Mouse (Mus musculus): Measurements from ENCODE around the gene Gm11020. TPM values are rescaled to one million over a fixed set of nuclear protein-coding genes. Genes with fewer than 3 reads are reported as not detected.
A peak's percentile ranks its signal among the peaks of the same experiment; 100 is the strongest.

The Gm11020 gene
- polyA plus RNA-seq, 1 experiment = not detected

GRCm38 (mm10) chr8:104359778-104360456, 38.5 kb downstream of the Gm11020 start:
- Histone ChIP-seq H3K4me1 (ENCODE audit: control insufficient read depth, insufficient read depth, low read length) (peaks cover 11% of the 10 kb centered on the region), H3K27ac (ENCODE audit: insufficient read depth, low read depth, low read length) (no peak overlapping the region), H3K4me3 (ENCODE audit: insufficient read depth, low read length) (no peak overlapping the region)
- TF ChIP-seq CTCF (IDR thresholded peaks at IDR 0.05; ENCODE audit: low read depth, low read length) (no peak), POLR2A (IDR thresholded peaks at IDR 0.05; ENCODE audit: borderline replicate concordance, low read depth, low read length) (no peak)

GRCm38 (mm10) chr8:104365695-104366094, 44.3 kb downstream of the Gm11020 start:
- Histone ChIP-seq H3K27ac (ENCODE audit: insufficient read depth, low read depth, low read length) (no peak overlapping the region), H3K4me1 (ENCODE audit: control insufficient read depth, insufficient read depth, low read length) (peaks cover 26% of the 10 kb centered on the region), H3K4me3 (ENCODE audit: insufficient read depth, low read length) (no peak overlapping the region)
- no peak for TF ChIP-seq POLR2A (IDR thresholded peaks at IDR 0.05; ENCODE audit: borderline replicate concordance, low read depth, low read length)
- no peak for TF ChIP-seq CTCF (IDR thresholded peaks at IDR 0.05; ENCODE audit: low read depth, low read length)

- no peak overlapping the region for H3K4me3 ChIP-seq (ENCODE audit: insufficient read depth, low read length)
- peaks cover 38% of the 10 kb centered on the region for H3K4me1 ChIP-seq (ENCODE audit: control insufficient read depth, insufficient read depth, low read length)
- TF ChIP-seq POLR2A (IDR thresholded peaks at IDR 0.05; ENCODE audit: borderline replicate concordance, low read depth, low read length) (no peak), CTCF (IDR thresholded peaks at IDR 0.05; ENCODE audit: low read depth, low read length) (no peak)
- H3K27ac ChIP-seq (ENCODE audit: insufficient read depth, low read depth, low read length) = no peak overlapping the region
These were observed 46.0 kb downstream of the Gm11020 start for GRCm38 (mm10) chr8:104367398-104367797.

GRCm38 (mm10) chr8:104369591-104369990, 48.2 kb downstream of the Gm11020 start:
- H3K27ac ChIP-seq (ENCODE audit: insufficient read depth, low read depth, low read length) = no peak overlapping the region
- no peak for TF ChIP-seq CTCF (IDR thresholded peaks at IDR 0.05; ENCODE audit: low read depth, low read length)
- TF ChIP-seq POLR2A (IDR thresholded peaks at IDR 0.05; ENCODE audit: borderline replicate concordance, low read depth, low read length) = no peak
- H3K4me1 ChIP-seq (ENCODE audit: control insufficient read depth, insufficient read depth, low read length) = peaks cover 40% of the 10 kb centered on the region
- no peak overlapping the region for H3K4me3 ChIP-seq (ENCODE audit: insufficient read depth, low read length)

- TF ChIP-seq CTCF (IDR thresholded peaks at IDR 0.05; ENCODE audit: low read depth, low read length) = no peak
- TF ChIP-seq POLR2A (IDR thresholded peaks at IDR 0.05; ENCODE audit: borderline replicate concordance, low read depth, low read length) = no peak
- Histone ChIP-seq H3K27ac (ENCODE audit: insufficient read depth, low read depth, low read length) (peak overlapping the region; percentile 17), H3K4me3 (ENCODE audit: insufficient read depth, low read length) (peak overlapping the region; percentile 13; the same call in 1 of the 2 replicates), H3K4me1 (ENCODE audit: control insufficient read depth, insufficient read depth, low read length) (peaks cover 43% of the 10 kb centered on the region)
These were observed 48.7 kb downstream of the Gm11020 start for GRCm38 (mm10) chr8:104370071-104370470.

- TF ChIP-seq CTCF (IDR thresholded peaks at IDR 0.05; ENCODE audit: low read depth, low read length) (no peak), POLR2A (IDR thresholded peaks at IDR 0.05; ENCODE audit: borderline replicate concordance, low read depth, low read length) (no peak)
- Histone ChIP-seq H3K4me1 (ENCODE audit: control insufficient read depth, insufficient read depth, low read length) (peaks cover 49% of the 10 kb centered on the region), H3K4me3 (ENCODE audit: insufficient read depth, low read length) (no peak overlapping the region), H3K27ac (ENCODE audit: insufficient read depth, low read depth, low read length) (peak overlapping the region; percentile 56)
These were observed 49.8 kb downstream of the Gm11020 start for GRCm38 (mm10) chr8:104371121-104371520.

Other genes starting within 250 kb of the Gm11020 start
- gene Cdh5, start 219.9 kb upstream of the Gm11020 start, polyA plus RNA-seq (2012; ENCODE audit: insufficient read depth, insufficient read length, missing spikeins) = 0.19 TPM in 1 of 2 replicates, not detected in the other
- 0.25 TPM in 1 of 2 replicates, not detected in the other for gene Bean1, start 151.1 kb upstream of the Gm11020 start, polyA plus RNA-seq (2012; ENCODE audit: insufficient read depth, insufficient read length, missing spikeins)
- gene Tk2, start 73.0 kb upstream of the Gm11020 start, polyA plus RNA-seq (2012; ENCODE audit: insufficient read depth, insufficient read length, missing spikeins) = 52.1 and 58.4 TPM in 2 replicates
- gene Cklf, start 70.7 kb upstream of the Gm11020 start, polyA plus RNA-seq (2012; ENCODE audit: insufficient read depth, insufficient read length, missing spikeins) = 63.5 and 67.8 TPM in 2 replicates
- gene Cmtm2a, start 28.4 kb upstream of the Gm11020 start, polyA plus RNA-seq (2012; ENCODE audit: insufficient read depth, insufficient read length, missing spikeins) = not detected in 2 replicates
- not detected in 2 replicates for gene Gm45711, start 11.5 kb upstream of the Gm11020 start, polyA plus RNA-seq (2012; ENCODE audit: insufficient read depth, insufficient read length, missing spikeins)
- gene Cmtm1, start 11.4 kb upstream of the Gm11020 start, polyA plus RNA-seq (2012; ENCODE audit: insufficient read depth, insufficient read length, missing spikeins) = not detected in 2 replicates
- gene Cmtm2b, start 663 bp downstream of the Gm11020 start, polyA plus RNA-seq (2012; ENCODE audit: insufficient read depth, insufficient read length, missing spikeins) = not detected in 2 replicates
- gene Cmtm3, start 17.8 kb downstream of the Gm11020 start, polyA plus RNA-seq (2012; ENCODE audit: insufficient read depth, insufficient read length, missing spikeins) = 227 and 236 TPM in 2 replicates
- gene Cmtm4, start 74.2 kb downstream of the Gm11020 start, polyA plus RNA-seq (2012; ENCODE audit: insufficient read depth, insufficient read length, missing spikeins) = 12.2 and 12.3 TPM in 2 replicates
- 60.7 and 65.3 TPM in 2 replicates for gene Dync1li2, start 121.5 kb downstream of the Gm11020 start, polyA plus RNA-seq (2012; ENCODE audit: insufficient read depth, insufficient read length, missing spikeins)
- not detected in 2 replicates for gene Terb1, start 188.3 kb downstream of the Gm11020 start, polyA plus RNA-seq (2012; ENCODE audit: insufficient read depth, insufficient read length, missing spikeins)
- 39.6 and 41.0 TPM in 2 replicates for gene Nae1, start 213.1 kb downstream of the Gm11020 start, polyA plus RNA-seq (2012; ENCODE audit: insufficient read depth, insufficient read length, missing spikeins)
- 0.72 and 1.7 TPM in 2 replicates for gene Car7, start 213.1 kb downstream of the Gm11020 start, polyA plus RNA-seq (2012; ENCODE audit: insufficient read depth, insufficient read length, missing spikeins)

All from bone marrow macrophage, adult 2 months (primary cell).